Mouse (Mus musculus) effector memory CD4-positive, alpha-beta T cell, adult 5 months (primary cell): ENCODE data around the gene Ccdc69. TPM values are rescaled to one million over a fixed set of nuclear protein-coding genes. Genes with fewer than 3 reads are reported as not detected.

Experiments used
- polyA plus RNA-seq: library from polyadenylated mRNA; unstranded; fragments of 100-300 nt; shearing (Covaris generic); gene quantifications from one replicate; pipeline ENCODE4 v1.2.1, GENCODE M21; 2017

Ccdc69 gene
- polyA plus RNA-seq: 32.8 TPM

DNA sequence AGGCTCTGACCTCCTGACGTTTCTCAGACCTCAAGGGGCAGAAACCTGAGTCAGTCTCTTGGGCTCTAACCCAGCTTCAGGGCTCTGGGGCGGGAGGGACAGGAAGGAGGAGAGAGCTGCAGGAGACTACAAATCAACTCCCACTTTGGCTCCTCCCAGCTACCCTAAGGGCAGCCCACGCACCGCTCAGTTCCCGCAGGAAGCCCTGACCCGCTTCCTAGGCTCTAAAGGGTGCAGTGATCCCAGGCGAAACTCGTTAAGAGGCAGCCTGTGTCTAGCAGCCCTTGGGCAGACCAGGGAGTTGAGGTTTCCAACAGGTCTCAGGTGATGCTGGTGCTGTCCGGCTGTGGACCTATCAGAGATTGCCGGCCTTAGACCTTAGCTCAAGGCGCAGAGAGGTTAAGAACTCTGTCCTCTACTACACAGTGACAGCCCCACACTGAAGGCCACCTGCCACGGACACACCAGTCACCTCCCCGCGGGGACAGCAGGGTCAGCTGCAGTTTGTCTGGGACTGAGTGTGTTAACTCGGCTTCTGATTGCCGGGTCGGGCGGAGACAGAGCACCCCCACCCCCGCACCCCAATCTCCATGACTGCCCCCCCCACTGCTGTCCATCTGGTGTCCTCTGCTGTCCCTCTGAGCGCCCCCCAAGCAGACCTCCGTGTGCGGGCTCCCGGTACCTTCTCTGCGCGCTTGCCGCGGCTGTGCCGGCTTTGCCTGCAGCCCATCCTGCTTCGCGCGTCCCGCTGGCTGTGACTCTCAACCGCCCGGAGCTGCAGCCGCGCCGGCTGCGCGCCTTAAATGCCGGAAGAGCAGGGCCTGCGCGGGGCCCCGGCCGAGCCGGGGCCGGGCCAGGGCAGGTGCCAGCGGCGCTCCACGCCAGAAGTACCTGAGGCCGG lies at the start of gene Ccdc69:
Ccdc69 (minus strand) TSS at position 801 of the 901 bp plus-strand sequence.

DNA sequence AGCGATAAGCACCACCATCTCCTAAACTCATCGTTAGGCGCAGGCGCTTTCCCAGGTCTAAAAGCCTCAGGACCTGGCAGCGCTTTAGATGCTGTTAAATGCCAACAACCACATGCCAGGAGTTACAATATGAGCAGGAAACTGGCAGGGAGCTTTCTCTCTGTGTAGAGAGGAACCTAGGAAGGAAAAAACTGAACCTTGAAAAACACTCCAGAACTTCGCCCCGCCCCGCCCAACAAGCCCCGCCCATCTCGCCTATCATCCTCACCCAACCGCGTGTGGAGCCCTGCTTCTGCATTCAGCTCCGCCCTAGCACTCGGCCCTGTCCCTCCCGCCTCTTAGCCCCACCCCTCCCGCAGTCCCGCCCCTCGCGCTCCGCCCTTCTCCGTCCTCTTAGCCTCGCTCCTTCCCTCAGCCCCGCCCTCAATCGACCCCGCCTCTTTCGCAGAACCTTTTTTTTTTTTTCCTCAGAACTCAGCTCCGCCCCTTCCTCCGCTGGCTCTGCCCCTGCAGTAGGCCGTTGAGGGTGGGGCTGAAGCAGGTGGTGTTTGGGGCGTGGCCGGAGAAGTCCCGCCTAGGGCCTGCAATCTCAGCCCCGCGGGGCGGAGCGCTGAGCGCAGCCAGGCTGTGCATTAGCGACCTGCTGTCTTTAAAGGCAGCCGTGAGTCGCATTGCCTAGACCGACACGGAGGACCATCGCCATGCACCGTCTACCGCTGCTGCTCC lies 19.7 kb upstream of the Ccdc69 start, which contains the start of gene Gm2a:
Gm2a (plus strand) TSS at position 653 of the 726 bp plus-strand sequence.

DNA sequence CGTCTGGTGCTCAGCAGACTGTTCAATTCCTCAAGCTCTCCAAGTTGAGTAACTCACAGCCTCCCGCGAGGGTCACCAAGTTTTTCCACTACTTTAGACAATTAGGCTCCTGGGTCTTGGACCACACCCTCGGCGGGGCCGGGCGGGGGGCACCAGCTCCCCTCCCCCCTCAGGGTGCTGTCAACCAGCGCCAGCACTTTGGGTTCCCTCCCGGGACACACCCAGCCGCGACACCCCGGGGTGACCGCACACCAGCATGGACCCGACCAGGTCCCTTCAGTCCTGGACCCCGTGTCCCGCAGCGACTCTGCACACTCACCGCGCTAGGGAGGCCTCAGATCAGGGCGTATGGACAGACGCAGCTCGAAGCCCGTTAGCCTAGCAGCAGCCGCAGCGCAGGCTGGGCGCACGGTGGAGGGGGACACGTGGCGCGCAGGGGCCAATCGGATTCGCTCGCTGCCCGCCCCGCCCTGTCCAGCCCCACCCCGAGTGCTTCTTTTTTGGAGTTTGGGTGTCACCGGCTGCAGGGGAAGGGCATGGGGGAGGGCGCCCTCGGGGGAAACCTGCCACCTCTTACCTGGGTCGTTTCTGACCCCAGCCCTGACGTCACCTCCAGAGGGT lies 44.8 kb downstream of the Ccdc69 start, which contains the start of gene Anxa6:
Anxa6 (minus strand) TSS at position 406 of the 621 bp plus-strand sequence.

Other genes starting within 250 kb of the Ccdc69 start
- gene Lyrm7, start 217.2 kb downstream of the Ccdc69 start, polyA plus RNA-seq: 2.3 TPM
- gene Hint1, start 211.7 kb downstream of the Ccdc69 start, polyA plus RNA-seq: 207 TPM
- 1.3 TPM for gene Gpx3, start 175.7 kb downstream of the Ccdc69 start, polyA plus RNA-seq
- gene Tnip1, start 115.2 kb downstream of the Ccdc69 start, polyA plus RNA-seq: 203 TPM
- 480 TPM for gene Anxa6, start 44.7 kb downstream of the Ccdc69 start, polyA plus RNA-seq
- gene Gm2a, start 20.0 kb upstream of the Ccdc69 start, polyA plus RNA-seq: 43.9 TPM
- not detected for gene Slc36a3, start 73.6 kb upstream of the Ccdc69 start, polyA plus RNA-seq
- gene Slc36a2, start 106.9 kb upstream of the Ccdc69 start, polyA plus RNA-seq: not detected
- 2.3 TPM for gene Slc36a1, start 126.2 kb upstream of the Ccdc69 start, polyA plus RNA-seq